Mouse (Mus musculus) CD8-positive naive resting alpha-beta T cell, adult 2 months (primary cell): Measurements from ENCODE around the gene Pax3.

Experiments used
- DNase-seq, 2 experiments: peaks; one replicate each; pipeline ENCODE4 v3.0.0; 2022; ENCODE audit warnings: low read depth in 2 of 2, low spot score in 2 of 2

Gene Pax3

GRCm38 (mm10) chr1:78181882-78182281 is 15.1 kb downstream of the Pax3 start:
- DNase-seq = no peak

DNA sequence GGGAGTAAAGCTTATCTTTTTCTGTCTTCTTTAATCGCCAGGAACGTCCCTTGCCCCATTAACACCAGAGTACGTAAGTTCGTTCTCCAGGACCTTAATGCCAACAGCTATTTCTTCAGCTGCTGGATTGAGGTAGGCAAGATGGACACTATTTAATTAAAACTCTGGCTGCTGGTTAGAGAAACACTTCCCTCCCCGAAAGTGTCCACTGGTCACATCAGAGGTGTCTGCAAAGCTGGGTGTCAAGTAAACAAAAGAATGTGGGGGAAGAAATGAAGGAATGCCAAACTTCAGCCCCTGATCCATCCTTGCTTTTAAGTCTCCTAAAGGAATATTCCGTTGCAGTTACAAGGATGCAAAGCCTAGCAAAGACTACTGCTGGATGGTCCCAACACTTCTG is 24.6 kb downstream of the Pax3 start:
- no peak for DNase-seq

DNA sequence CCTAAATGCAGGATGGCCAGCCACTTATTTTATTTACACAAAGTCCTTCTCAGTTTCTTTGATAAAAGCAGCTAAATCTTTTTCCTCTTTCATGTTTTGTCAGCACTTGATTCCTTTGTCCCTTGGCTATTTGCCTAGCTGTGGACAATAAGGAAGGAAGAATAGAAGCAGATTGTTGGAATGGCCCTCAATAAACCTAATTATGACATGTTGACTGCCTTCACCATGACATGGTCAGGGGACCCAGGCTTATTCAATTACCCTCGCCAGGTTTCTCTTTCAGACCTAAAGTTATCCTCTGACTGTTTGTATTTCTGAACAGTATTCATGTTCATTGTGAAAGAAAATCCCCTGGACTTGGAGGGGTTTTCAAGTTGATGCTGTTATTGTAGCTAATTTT is 25.3 kb downstream of the Pax3 start:
- no peak for DNase-seq

GRCm38 (mm10) chr1:78170771-78171170 is 26.2 kb downstream of the Pax3 start:
- DNase-seq = no peak

DNA sequence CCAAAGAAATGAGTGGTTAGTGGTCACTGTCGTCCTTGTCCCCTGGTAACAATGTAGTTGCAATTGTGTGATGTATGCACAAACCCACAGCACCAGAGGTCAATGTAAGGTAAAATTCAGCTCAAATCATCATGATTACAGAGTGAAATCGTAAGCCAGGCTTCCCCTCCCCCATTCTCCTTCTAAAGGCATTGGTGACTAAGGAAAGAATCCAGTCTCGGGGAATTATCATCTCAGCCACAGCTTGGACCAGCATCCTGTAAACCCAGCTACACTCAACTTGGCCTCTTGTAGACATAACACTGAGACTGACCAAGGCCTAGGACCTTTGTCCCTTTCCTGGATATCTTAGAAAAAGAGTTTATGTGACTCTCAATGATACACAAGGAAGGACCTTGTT is 28.1 kb downstream of the Pax3 start:
- no peak for DNase-seq

GRCm38 (mm10) chr1:78167577-78168286 is 29.2 kb downstream of the Pax3 start:
- DNase-seq = no peak

GRCm38 (mm10) chr1:78161745-78162144 is 35.2 kb downstream of the Pax3 start:
- DNase-seq = no peak

DNA sequence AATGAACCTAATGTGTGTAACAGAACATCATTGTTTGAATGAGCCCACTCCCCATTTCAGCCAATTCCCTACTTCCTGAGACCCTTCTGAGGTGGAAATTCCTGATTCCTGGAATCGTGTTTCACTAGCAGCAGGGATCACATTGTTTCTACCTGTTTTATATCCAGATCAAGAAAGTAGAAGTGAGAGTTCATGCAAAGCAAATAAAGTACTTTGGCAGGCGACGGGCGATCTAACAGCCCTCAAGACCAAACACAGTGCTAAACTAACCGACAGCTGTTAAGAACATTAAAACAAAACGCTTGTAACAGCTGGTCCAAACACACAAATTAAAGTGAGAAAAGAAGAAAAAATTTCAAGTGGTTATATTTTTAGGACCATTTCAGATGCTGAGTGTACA is 39.0 kb downstream of the Pax3 start:
- no peak for DNase-seq

- DNase-seq = no peak
Measured at GRCm38 (mm10) chr1:78155796-78156195, 41.1 kb downstream of the Pax3 start.

DNA sequence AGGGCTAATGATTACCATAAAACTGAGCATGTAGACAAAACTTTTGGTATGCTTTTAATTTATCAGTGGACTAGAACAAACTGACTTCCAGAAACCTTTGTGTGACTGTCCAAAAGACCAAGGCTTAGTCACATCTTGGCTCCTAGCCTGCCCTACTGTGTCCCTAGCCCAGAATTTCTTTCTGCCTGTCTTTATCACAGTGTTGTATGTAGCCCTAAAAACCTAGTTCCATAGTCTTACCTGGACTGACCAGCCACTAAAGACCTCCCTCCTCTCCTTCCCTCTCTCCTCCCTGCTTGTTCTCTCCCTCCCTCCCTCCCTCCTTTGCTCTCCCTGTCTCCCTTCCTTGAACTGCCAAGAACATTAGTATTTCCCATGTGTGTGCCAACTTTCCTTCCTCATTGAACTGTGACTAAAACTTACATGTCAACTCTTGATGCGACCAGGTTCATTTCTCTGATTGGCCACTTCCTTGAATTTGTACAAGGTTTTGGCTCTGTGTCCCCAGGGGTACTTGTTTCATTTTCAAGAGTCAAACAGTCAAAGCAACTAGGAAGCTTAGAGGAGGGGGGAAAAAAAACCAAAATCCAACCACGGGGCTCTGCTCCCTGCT is 48.8 kb downstream of the Pax3 start:
- DNase-seq = no peak

GRCm38 (mm10) chr1:78143403-78143802 is 53.5 kb downstream of the Pax3 start:
- DNase-seq = no peak

DNA sequence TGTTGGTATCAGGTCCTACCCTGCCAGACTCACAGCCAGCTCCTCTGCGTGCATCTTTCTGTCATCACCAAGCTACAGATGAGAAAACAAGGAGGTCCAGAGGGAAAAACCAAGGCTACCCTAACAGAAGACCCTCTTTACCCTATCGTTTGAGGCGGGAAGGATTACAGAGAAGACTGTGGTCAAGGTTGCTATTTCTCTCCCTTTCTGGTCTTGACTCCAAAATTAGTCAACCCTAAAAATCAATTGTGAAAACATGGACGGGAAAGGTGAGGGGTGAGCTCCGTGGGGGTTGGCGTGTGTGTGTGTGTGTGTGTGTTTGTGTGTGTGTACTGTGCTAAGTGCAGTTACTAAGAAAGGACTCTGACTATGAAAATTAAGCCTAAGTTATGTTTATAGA is 54.0 kb downstream of the Pax3 start:
- no peak for DNase-seq

- DNase-seq = no peak
Measured at GRCm38 (mm10) chr1:78141741-78142501, 55.0 kb downstream of the Pax3 start.

GRCm38 (mm10) chr1:78141314-78141713 is 55.6 kb downstream of the Pax3 start:
- DNase-seq = no peak

DNA sequence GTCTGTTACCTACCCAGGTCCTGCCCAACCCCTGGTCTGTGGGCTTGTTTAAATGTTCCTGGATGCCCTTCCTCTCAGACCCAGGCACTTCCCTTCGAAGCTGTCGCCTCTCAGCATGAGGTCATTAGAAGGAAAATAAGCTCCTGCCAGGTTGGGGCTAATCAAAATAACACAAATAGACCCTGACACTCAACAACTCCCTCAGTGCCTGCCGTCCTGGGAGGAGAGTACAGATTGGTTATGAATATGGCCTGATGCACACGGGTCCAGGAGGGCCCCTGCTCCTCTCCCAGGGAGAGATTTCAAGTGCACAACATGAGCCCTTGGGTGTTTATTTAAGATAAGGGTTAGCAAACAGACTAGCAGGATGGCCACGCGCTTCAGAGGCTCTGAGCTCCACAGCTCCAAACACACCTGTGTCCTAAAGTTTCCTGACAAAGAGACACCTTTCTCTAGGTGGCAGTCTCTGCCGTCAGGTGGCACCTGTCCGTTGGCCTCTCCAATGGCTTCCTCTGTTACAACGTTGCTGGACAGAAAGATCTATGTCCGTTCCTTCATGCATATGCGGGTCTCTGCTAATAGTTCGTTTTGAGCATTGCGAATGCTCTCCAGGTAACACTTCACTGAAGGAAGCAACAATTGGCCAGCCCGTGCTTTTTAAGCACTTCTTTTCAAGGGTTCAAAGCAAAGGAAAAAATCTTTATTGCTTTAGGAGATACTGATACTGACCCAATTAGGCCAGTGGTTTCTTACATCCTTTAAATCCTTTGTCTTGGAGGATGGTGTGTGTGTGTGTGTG is 56.2 kb downstream of the Pax3 start:
- DNase-seq = no peak

DNA sequence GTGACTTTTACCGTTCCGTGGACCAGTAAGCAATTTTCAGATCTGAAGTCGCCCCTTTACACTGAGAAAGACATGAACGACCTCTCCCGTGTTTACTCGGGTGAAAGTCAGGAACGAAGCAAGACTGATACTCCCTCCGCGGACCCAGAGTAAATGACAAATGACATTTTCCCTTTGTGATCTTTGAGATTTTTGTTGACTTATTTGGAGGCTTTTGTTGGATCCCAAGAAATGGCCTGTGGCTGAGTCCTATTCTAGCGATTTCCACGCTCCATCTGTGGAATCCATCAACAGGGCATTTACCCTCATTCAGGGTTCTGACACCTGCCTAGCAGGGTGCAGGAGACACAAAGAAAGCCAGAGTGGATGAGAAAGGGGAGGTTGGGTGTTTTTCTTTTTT is 57.6 kb downstream of the Pax3 start:
- no peak for DNase-seq

GRCm38 (mm10) chr1:78129267-78129666 is 67.7 kb downstream of the Pax3 start:
- no peak for DNase-seq

DNA sequence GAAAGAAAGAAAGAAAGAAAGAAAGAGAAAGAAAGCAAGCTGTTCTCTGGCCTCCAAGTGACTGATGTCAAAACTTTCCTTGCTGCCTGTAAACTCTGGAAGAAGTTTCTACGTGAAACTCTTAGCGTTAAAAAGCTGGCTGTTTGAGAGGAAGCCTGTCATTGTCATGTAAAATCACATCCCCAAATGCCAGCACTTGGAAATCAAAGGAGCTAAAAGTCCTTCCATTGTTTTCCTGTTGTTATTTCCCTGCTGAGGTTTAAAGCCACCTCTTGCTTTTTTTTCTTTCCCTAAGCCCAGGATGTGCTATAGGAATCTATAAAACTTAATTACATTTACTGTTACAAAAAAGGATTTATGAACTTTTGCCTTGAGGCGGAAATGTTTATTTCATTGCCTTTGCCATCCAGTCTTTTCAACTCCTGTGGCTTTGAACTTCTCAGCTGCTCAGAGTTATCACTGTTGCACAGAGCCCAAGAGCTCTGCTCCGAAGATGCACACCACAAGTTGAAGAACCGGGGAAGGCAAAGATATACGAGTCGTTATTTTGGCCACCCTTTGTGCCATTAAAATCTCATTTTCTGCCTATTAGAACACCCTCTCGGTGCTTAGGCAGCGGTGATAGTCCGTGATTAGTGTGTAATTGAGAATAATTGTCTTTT is 76.9 kb downstream of the Pax3 start:
- DNase-seq = no peak

DNA sequence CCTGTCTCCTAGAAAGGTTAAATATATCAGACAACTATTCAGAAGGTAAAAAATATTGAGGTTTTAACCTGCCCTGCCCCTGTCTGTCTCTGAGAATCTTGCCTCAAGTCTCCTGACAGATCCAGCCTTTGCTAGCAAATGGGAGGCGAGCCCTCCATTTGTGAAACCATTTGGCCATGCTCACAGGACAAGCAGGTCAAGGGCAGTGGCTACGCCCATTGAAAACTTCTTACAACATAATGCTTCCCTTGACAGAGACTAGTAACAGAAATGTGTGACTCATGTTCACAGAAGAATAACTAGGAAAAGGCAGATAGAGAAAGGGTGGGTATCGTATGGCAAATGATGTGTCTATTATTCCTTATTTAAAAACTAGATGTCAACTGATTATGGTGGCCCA is 80.9 kb downstream of the Pax3 start:
- DNase-seq = no peak

- DNase-seq = no peak
Measured at GRCm38 (mm10) chr1:78110311-78110710, 86.6 kb downstream of the Pax3 start.

GRCm38 (mm10) chr1:78103511-78103910 is 93.4 kb downstream of the Pax3 start:
- DNase-seq = no peak
